Mouse (Mus musculus) lung, adult 2 months (tissue): ENCODE measurements at regions not wholly inside any gene's neighbourhood (a gene's known extent, or its start where the extent isn't known, plus 50 kb on each side); places are given as distances from the start of the nearest gene placed in this dataset.

Source experiments
- CTCF ChIP-seq: fragments of 200-500 bp; IDR thresholded peaks from 2 replicates; pipeline ENCODE4 v1.5.1; 2011; ENCODE audit warnings: mild to moderate bottlenecking, low read length, control low read depth; ENCODE audit not compliant: insufficient read depth
- POLR2A ChIP-seq: fragments of 200-500 bp; IDR thresholded peaks from 2 replicates; pipeline ENCODE4 v1.6.1; 2011; ENCODE audit warnings: low read depth, mild to moderate bottlenecking, control low read depth, low read length, borderline replicate concordance; ENCODE audit errors: extremely low read depth

GRCm38 (mm10) chr15:5459083-5459482 lies 215.1 kb upstream of the Ptger4 start:
- TF ChIP-seq CTCF (no peak), POLR2A (no peak)
